Mouse (Mus musculus) spleen, postnatal 36 days (tissue): ENCODE measurements around the gene Map9.
"Not testable (repeated sequence)": the region's sequence is repeated elsewhere in the genome, so short reads cannot be mapped to it uniquely, and the experiment has no call there.

Source experiments
- DNase-seq, 2 experiments: peaks; one replicate each; pipeline ENCODE4 v3.0.0; 2022; ENCODE audit warnings: low spot score in 2 of 2, mixed read lengths in 1 of 2

Gene Map9

GRCm38 (mm10) chr3:82412397-82412796 is 54.6 kb downstream of the Map9 start:
- DNase-seq: no peak

- DNase-seq: no peak
Measured at GRCm38 (mm10) chr3:82417958-82418357, 60.1 kb downstream of the Map9 start.

- DNase-seq: no peak
Measured at GRCm38 (mm10) chr3:82435351-82435750, 77.5 kb downstream of the Map9 start.

- no peak for DNase-seq
Measured at GRCm38 (mm10) chr3:82440976-82441375, 83.1 kb downstream of the Map9 start.

- not testable (repeated sequence) for DNase-seq
Measured at GRCm38 (mm10) chr3:82441601-82442000, 83.8 kb downstream of the Map9 start.
